Mouse (Mus musculus) heart, postnatal 0 days (tissue): ENCODE measurements around the gene Lypd3.

Source experiments
- CTCF ChIP-seq: IDR thresholded peaks from 2 replicates; pipeline ENCODE4 v1.5.1; 2016; ENCODE audit warnings: antibody characterized with exemption, control low read depth, low read depth
- EP300 ChIP-seq: IDR thresholded peaks from 2 replicates; pipeline ENCODE4 v1.6.1; 2016; ENCODE audit warnings: antibody characterized with exemption, low read depth

- TF ChIP-seq CTCF (no peak), EP300 (no peak)
Observed at GRCm38 (mm10) chr7:24610144-24610878, 26.0 kb upstream of the Lypd3 start, which contains the start of gene Phldb3.
